Mouse (Mus musculus) CH12.LX (cell line): Measurements from ENCODE around the gene Fcgr1. TPM values are rescaled to one million over a fixed set of nuclear protein-coding genes. Genes with fewer than 3 reads are reported as not detected.

ENCODE experiments used
- DNase-seq: peaks from one replicate; pipeline ENCODE4 v3.0.0-alpha.2; 2013; ENCODE audit errors: extremely low read depth
- H3K27ac ChIP-seq: 2 replicates; pipeline ENCODE4 v1.5.1; 2012; ENCODE audit warnings: low read depth, mild to moderate bottlenecking, control low read depth, moderate library complexity; ENCODE audit not compliant: insufficient read depth
- H3K27me3 ChIP-seq: replicated peaks from 2 replicates; pipeline ENCODE3; 2012; ENCODE audit warnings: inconsistent platforms
- H3K36me3 ChIP-seq, 2 experiments: replicated peaks in 1 of 2; 2 replicates each; pipeline versions ENCODE3 to v1.6.1; 2012; ENCODE audit warnings: inconsistent platforms in 1 of 2, low read length in 1 of 2, mild to moderate bottlenecking in 1 of 2, mixed read lengths in 1 of 2, moderate library complexity in 1 of 2; ENCODE audit not compliant: control insufficient read depth in 1 of 2, insufficient read depth in 1 of 2
- H3K4me1 ChIP-seq, 2 experiments: 2 replicates each; pipeline ENCODE4 v1.6.1; 2012; ENCODE audit warnings: inconsistent platforms in 1 of 2, moderate library complexity in 1 of 2; ENCODE audit not compliant: insufficient read depth in 2 of 2, control insufficient read depth in 1 of 2
- H3K4me2 ChIP-seq: 2 replicates; pipeline ENCODE4 v1.6.1; 2012; ENCODE audit warnings: low read depth, mild to moderate bottlenecking, control low read depth; ENCODE audit not compliant: poor library complexity, insufficient read depth, severe bottlenecking
- H3K4me3 ChIP-seq, 3 experiments: fragments of 150-350 bp in 1 of 3; sonication (generic) in 1 of 3; replicated peaks in 1 of 3; 2 replicates each; pipeline versions ENCODE3 to v1.5.1; 2011 to 2012; ENCODE audit warnings: low read depth in 2 of 3, low read length in 2 of 3, mild to moderate bottlenecking in 2 of 3, moderate library complexity in 2 of 3, control low read depth in 1 of 3, improper control_type of control experiment in 1 of 3, inconsistent platforms in 1 of 3, mixed read lengths in 1 of 3; ENCODE audit not compliant: poor library complexity in 1 of 3
- H3K79me2 ChIP-seq: replicated peaks from 2 replicates; pipeline ENCODE4 v1.6.1; 2012; ENCODE audit warnings: mild to moderate bottlenecking, moderate library complexity; ENCODE audit not compliant: control insufficient read depth, poor library complexity, insufficient read depth, severe bottlenecking; ENCODE audit errors: extremely low read depth
- H3K9ac ChIP-seq: 2 replicates; pipeline ENCODE4 v1.6.1; 2012; ENCODE audit warnings: low read depth, mild to moderate bottlenecking, control low read depth, moderate library complexity; ENCODE audit not compliant: insufficient read depth
- H3K9me3 ChIP-seq: replicated peaks from 2 replicates; pipeline ENCODE3; 2012; ENCODE audit warnings: low read length, inconsistent platforms, mixed read lengths
- BHLHE40 ChIP-seq: IDR thresholded peaks from 2 replicates; pipeline ENCODE4 v1.6.1; 2011; ENCODE audit warnings: mild to moderate bottlenecking, low read depth, low read length, improper control_type of control experiment
- CHD1 ChIP-seq: IDR thresholded peaks from 2 replicates; pipeline ENCODE4 v1.6.1; 2012; ENCODE audit warnings: low read depth, low read length, improper control_type of control experiment, inconsistent platforms
- CHD2 ChIP-seq: IDR thresholded peaks from 2 replicates; pipeline ENCODE4 v1.6.1; 2011; ENCODE audit warnings: low read length, improper control_type of control experiment
- CTCF ChIP-seq, 2 experiments: IDR thresholded peaks in 1 of 2; conservative IDR thresholded peaks in 1 of 2; 2 replicates each; pipeline ENCODE4 v1.5.1; 2011 to 2012; ENCODE audit warnings: low read depth in 2 of 2, low read length in 2 of 2, improper control_type of control experiment in 1 of 2, inconsistent platforms in 1 of 2, mild to moderate bottlenecking in 1 of 2, moderate library complexity in 1 of 2
- ELF1 ChIP-seq: IDR thresholded peaks from 2 replicates; pipeline ENCODE4 v1.6.1; 2014; ENCODE audit warnings: low read depth, mild to moderate bottlenecking, inconsistent platforms, low read length, improper control_type of control experiment
- HCFC1 ChIP-seq: IDR thresholded peaks from 2 replicates; pipeline ENCODE4 v1.6.1; 2012; ENCODE audit warnings: low read depth, mild to moderate bottlenecking, inconsistent platforms, low read length, improper control_type of control experiment
- IRF4 ChIP-seq: IDR thresholded peaks from 2 replicates; pipeline ENCODE4 v1.6.1; 2014; ENCODE audit warnings: low read depth, mild to moderate bottlenecking, inconsistent platforms, low read length, improper control_type of control experiment
- JUND ChIP-seq: conservative IDR thresholded peaks from 2 replicates; pipeline ENCODE4 v1.6.1; 2011; ENCODE audit warnings: low read depth, low read length, improper control_type of control experiment
- MEF2A ChIP-seq: IDR thresholded peaks from 2 replicates; pipeline ENCODE4 v1.6.1; 2014; ENCODE audit warnings: low read depth, mild to moderate bottlenecking, inconsistent platforms, low read length, improper control_type of control experiment, borderline replicate concordance
- MYC ChIP-seq: IDR thresholded peaks from 2 replicates; pipeline ENCODE4 v1.6.1; 2011; ENCODE audit warnings: low read depth, mild to moderate bottlenecking, improper control_type of control experiment, low read length
- POLR2A ChIP-seq: IDR thresholded peaks from 2 replicates; pipeline ENCODE4 v1.6.1; 2011; ENCODE audit warnings: low read depth, mild to moderate bottlenecking, improper control_type of control experiment, low read length
- SIN3A ChIP-seq: IDR thresholded peaks from 2 replicates; pipeline ENCODE4 v1.6.1; 2012; ENCODE audit warnings: low read length, improper control_type of control experiment, inconsistent platforms
- SMC3 ChIP-seq: IDR thresholded peaks from 2 replicates; pipeline ENCODE4 v1.6.1; 2011; ENCODE audit warnings: low read depth, low read length, improper control_type of control experiment
- TBP ChIP-seq: conservative IDR thresholded peaks from 2 replicates; pipeline ENCODE4 v1.6.1; 2011; ENCODE audit warnings: low read depth, low read length, improper control_type of control experiment
- TCF12 ChIP-seq: IDR thresholded peaks from 2 replicates; pipeline ENCODE4 v1.6.1; 2014; ENCODE audit warnings: low read depth, mild to moderate bottlenecking, inconsistent platforms, low read length, improper control_type of control experiment
- UBTF ChIP-seq: IDR thresholded peaks from 2 replicates; pipeline ENCODE4 v1.6.1; 2012; ENCODE audit warnings: low read depth, mild to moderate bottlenecking, inconsistent platforms, low read length, improper control_type of control experiment, moderate library complexity
- USF1 ChIP-seq: IDR thresholded peaks from 2 replicates; pipeline ENCODE4 v1.6.1; 2014; ENCODE audit warnings: low read depth, mild to moderate bottlenecking, inconsistent platforms, low read length, improper control_type of control experiment
- USF2 ChIP-seq: conservative IDR thresholded peaks from 2 replicates; pipeline ENCODE4 v1.6.1; 2011; ENCODE audit warnings: low read depth, low read length, improper control_type of control experiment
- ZNF384 ChIP-seq: IDR thresholded peaks from 2 replicates; pipeline ENCODE4 v1.6.1; 2012; ENCODE audit warnings: low read depth, low read length, improper control_type of control experiment, inconsistent platforms
- dilution Hi-C: fragments of 300-500 bp; cut with MboI; formaldehyde crosslinking; loops from 2 replicates; pipeline ENCODE4 v1.14.3; 2020; ENCODE audit warnings: low sequenced_read_pairs; ENCODE audit not compliant: extremely low pct_unique_long_range_greater_than_20kb, extremely low pct_ligation_motif_present
- in situ Hi-C: fragments of 300-500 bp; cut with MboI; formaldehyde crosslinking; loops from 3 replicates; pipeline ENCODE4 v1.14.3; 2019; ENCODE audit warnings: low sequenced_read_pairs, low pct_ligation_motif_present, low pct_unique_long_range_greater_than_20kb, mixed read lengths
- polyA plus RNA-seq: library from polyadenylated mRNA; unstranded; fragments of >175 nt; gene quantifications from 2 replicates; pipeline ENCODE4 v1.2.1, GENCODE M21; 2012; ENCODE audit warnings: low read depth; ENCODE audit not compliant: insufficient read length
- total RNA-seq, 2 experiments: library from RNA; depleted of rRNA; stranded (reverse); fragments of 300-350 nt in 1 of 2; fragments of >200 nt in 1 of 2; gene quantifications; 2 replicates each; pipeline ENCODE4 v1.2.3; 2012 to 2014

Gene Fcgr1
- total and polyA plus RNA-seq, 3 experiments = not detected

DNA sequence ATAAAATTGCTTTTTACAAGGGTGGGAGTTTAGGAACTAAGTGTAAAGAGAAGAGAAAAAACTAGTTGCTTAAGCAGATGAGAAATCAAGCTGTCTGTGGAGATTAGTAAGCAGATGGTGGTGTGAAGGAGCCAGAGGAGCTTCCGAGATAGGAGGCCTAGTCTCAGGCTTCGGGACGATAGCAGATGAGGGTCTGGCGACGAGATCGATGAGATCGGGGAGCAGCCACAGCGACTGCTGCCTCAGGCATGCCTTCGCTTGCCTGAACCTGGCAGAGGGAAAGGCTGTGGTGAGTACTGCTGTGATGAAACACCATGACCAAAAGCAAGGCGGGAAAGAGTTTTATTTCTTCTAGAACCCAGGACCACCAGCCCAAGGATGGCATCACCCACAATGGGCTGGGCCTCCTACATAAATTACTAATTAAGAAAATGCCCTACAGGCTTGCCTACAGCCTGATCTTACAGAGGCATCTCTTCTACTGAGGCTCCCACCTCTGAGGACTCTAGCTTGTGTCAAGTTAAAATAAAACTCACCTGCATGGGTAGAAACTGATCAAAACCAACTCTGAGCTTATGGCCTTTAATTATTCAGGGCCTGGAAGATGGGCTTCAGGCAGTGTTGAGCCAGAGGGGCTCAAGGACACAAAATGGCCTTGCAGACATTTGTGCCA, 39.0 kb downstream of the Fcgr1 start:
- H3K4me1 ChIP-seq = peaks cover 8 to 32% of the 10 kb centered on the region in 2 experiments
- H3K4me3 ChIP-seq = no peak overlapping the region
- H3K36me3 ChIP-seq = no peaks in the 10 kb centered on the region
- no peaks in the 10 kb centered on the region for H3K27me3 ChIP-seq
- H3K79me2 ChIP-seq = no peaks in the 10 kb centered on the region
- no peak overlapping the region for H3K4me2 ChIP-seq
- peak overlapping the region; percentile 22 for H3K9ac ChIP-seq
- DNase-seq = no peak
- peak overlapping the region; percentile 53 for H3K27ac ChIP-seq
- dilution Hi-C loops = no loop called here
- no peaks in the 10 kb centered on the region for H3K9me3 ChIP-seq
- 0 out of 2 replicates have a peak, but pooled peaks have one; percentile 25 for TF ChIP-seq TBP
- TF ChIP-seq HCFC1 = peak; percentile 73
- peak; percentile 59 for TF ChIP-seq ELF1
- peak; percentile 43; the same call in 1 of the 2 replicates for TF ChIP-seq TCF12
- TF ChIP-seq CHD1 = peak; percentile 96
- no peak for TF ChIP-seq CTCF (conservative IDR thresholded peaks at IDR 0.05 in 1 of 2, IDR thresholded peaks at IDR 0.05 in 1 of 2; ENCODE audit: low read depth in 2 of 2, low read length in 2 of 2)
- TF ChIP-seq POLR2A = peak; percentile 51; the same call in 1 of the 2 replicates
- no peak for TF ChIP-seq ZNF384
- in situ Hi-C loops = no loop called here

DNA sequence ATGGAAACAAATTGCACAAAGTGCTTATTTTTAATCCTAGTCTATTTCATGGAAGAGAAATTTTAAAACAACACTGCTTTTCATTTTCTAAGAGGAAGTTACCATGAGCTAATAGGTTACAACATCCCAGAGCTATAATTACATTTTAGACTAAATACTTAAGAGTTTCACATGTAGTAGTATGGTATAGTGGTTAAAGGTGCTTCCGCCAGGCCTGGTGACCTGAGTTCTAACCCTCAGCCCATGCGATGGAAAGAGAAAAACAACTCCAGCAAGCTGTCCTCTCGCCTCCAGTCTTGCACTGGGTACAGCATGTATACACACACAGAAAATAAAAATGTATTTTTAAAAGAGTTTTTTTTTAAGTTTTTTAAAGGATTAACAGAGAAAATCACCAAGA, 42.0 kb downstream of the Fcgr1 start:
- no peaks in the 10 kb centered on the region for H3K36me3 ChIP-seq
- no peak overlapping the region for H3K4me2 ChIP-seq
- no peak overlapping the region for H3K9ac ChIP-seq
- dilution Hi-C loops = no loop called here
- in situ Hi-C loops = no loop called here
- no peaks in the 10 kb centered on the region for H3K27me3 ChIP-seq
- H3K4me1 ChIP-seq = peaks cover 8 to 35% of the 10 kb centered on the region in 2 experiments
- H3K9me3 ChIP-seq = no peaks in the 10 kb centered on the region
- DNase-seq = no peak
- H3K79me2 ChIP-seq = no peaks in the 10 kb centered on the region
- no peak overlapping the region for H3K27ac ChIP-seq
- H3K4me3 ChIP-seq = no peak overlapping the region
- TF ChIP-seq HCFC1 (no peak), MYC (no peak), USF1 (no peak), IRF4 (no peak), SMC3 (no peak), UBTF (no peak), TBP (no peak), JUND (no peak), USF2 (no peak), CHD2 (no peak), MEF2A (no peak), SIN3A (no peak), BHLHE40 (no peak), CHD1 (no peak)
